In the genomic region with DNA sequence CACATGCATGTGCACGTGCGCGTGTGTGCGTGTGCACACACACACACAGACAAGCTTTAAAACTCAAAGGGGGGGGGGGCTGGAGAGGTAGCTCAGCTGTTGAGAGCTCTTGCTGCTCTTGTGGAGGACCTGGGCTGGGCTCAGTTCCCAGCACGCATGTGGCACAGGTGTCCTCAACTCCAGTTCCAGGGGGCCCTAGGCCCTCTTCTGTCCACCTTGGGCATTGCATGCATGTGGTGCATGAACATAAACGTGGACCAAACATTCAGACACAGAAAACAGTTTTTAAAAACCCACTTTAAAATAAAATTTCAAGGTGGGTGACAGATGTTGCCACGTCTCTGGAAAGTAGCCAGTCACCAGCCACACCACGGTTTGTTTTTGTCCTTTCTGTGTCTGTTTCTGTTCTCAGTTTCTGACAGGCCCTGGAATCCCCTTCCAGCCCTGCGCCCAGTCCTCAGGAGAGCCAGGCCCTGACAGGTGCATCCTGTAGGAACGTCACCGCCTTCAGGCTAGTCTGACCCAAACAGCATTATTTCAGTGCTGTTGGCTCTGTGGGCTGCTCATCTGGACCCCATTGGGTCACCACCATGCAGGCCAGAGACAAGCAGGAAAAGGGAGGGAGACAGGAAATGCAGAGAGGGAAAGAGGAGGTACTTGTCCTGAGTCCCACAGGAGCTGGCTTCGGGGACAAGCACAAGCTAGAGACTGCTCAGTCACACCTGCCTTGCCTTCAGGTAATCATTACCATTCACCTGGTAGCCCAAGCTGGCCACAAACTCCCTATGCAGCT, we compare ENCODE assay signal across 1 mouse cellular context.
TF ChIP-seq lines count a peak whose summit lies in the region.

No protein-coding gene starts in this region.

TF ChIP-seq in MEL, 35 proteins besides CTCF, POLR2A, EP300 and RAD21:
- no peak for TF ChIP-seq GATA1 (IDR thresholded peaks at IDR 0.05; ENCODE audit: low read depth, low read length)
- peak; percentile 48 for TF ChIP-seq SMC3 (IDR thresholded peaks at IDR 0.05; ENCODE audit: low read depth, low read length)
